Mouse (Mus musculus) megakaryocyte-erythroid progenitor cell, adult 5 weeks (primary cell): Measurements from ENCODE around the gene Capns2. TPM values are rescaled to one million over a fixed set of nuclear protein-coding genes. Genes with fewer than 3 reads are reported as not detected.

Experiments used
- polyA plus RNA-seq: library from polyadenylated mRNA; stranded (reverse); fragments of >175 nt; gene quantifications from 2 replicates; pipeline ENCODE4 v1.2.3, GENCODE M21; 2012

Gene Capns2
- polyA plus RNA-seq = 0.16 and 0.92 TPM in 2 replicates

GRCm38 (mm10) chr8:92901107-92901506 is at the start of gene Capns2:
Gene Capns2, plus strand, starts transcription at chr8:92901407.

DNA sequence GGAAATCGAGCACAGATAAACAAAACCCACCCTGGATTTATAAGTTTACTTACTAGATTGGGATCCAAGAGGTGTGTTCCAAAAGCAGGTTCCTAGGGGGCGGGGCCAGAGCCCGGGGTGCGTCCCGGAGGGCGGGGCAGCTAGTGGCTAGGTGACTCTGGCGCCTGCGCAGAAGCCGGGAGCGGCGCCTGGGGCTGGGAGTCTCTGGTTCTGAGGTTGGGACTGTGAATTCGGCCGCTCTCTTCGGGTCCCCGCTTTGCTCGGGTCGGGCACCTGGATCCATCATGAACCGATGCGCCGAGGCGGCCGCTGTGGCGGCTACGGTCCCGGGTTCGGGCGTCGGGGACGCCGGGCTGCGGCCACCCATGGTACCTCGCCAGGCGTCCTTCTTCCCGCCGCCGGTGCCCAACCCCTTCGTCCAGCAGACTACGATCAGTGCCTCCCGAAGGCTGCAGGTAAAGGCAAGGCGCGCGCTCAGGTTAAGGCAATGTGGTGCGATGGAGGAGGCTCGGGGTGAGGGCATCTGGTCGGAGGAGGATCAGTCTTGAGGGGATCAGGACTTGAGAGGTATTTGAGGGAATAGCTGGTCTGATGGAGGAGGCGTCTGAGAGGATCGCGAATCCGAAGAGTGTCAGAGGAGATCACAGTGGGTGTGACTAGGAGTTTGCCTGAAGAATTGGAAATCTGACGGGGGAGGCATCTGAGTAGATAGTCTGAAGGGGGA is 45.9 kb upstream of the Capns2 start, which contains the start of gene Lpcat2:
Gene Lpcat2, plus strand, starts transcription at position 169 of the 724 bp plus-strand sequence.

Other genes with a start within 250 kb of the Capns2 start
- gene Irx6, start 227.1 kb upstream of the Capns2 start, polyA plus RNA-seq = not detected in 2 replicates
- 0.68 and 0.82 TPM in 2 replicates for gene Mmp2, start 74.1 kb upstream of the Capns2 start, polyA plus RNA-seq
- gene Lpcat2, start 46.1 kb upstream of the Capns2 start, polyA plus RNA-seq = 2.2 and 2.4 TPM in 2 replicates
- gene Slc6a2, start 58.7 kb downstream of the Capns2 start, polyA plus RNA-seq = not detected in 2 replicates
- gene Ces1a, start 146.8 kb downstream of the Capns2 start, polyA plus RNA-seq = not detected in 2 replicates
- not detected in 2 replicates for gene Ces1b, start 178.6 kb downstream of the Capns2 start, polyA plus RNA-seq
- not detected in 2 replicates for gene Ces1c, start 229.9 kb downstream of the Capns2 start, polyA plus RNA-seq